Mouse (Mus musculus): ENCODE data around the gene Defb47. TPM values are rescaled to one million over a fixed set of nuclear protein-coding genes. Genes with fewer than 3 reads are reported as not detected.

Defb47 gene
- polyA plus RNA-seq (2015; fragmentation: Illumina TruSeq; extraction: RNeasy Lipid Tissue Mini Kit (QIAGEN cat#74804); ENCODE audit: insufficient read depth, low replicate concordance): not detected

GRCm38 (mm10) chr14:62997777-62998176 is at the start of gene Defb47:
Defb47 (plus strand) TSS chr14:62998077.

GRCm38 (mm10) chr14:62984410-62984809 is 13.5 kb upstream of the Defb47 start, which contains the start of gene Defb48:
Defb48 (minus strand) TSS chr14:62984510.

GRCm38 (mm10) chr14:63011471-63011870 is 13.6 kb downstream of the Defb47 start, which contains the start of gene Defb43:
Defb43 (plus strand) TSS chr14:63011771.

GRCm38 (mm10) chr14:63046691-63047090 is 48.8 kb downstream of the Defb47 start, which contains the start of gene Defb42:
Defb42 (plus strand) TSS chr14:63046991.

GRCm38 (mm10) chr14:63049910-63050370 is 52.1 kb downstream of the Defb47 start, which contains the start of gene Defb30:
Defb30 (minus strand) TSS chr14:63049960.

Other genes with a start within 250 kb of the Defb47 start
- 50.2 TPM for gene Ints6, start 236.9 kb upstream of the Defb47 start, polyA plus RNA-seq (2015; fragmentation: Illumina TruSeq; extraction: RNeasy Lipid Tissue Mini Kit (QIAGEN cat#74804); ENCODE audit: insufficient read depth, low replicate concordance)
- gene Wdfy2, start 160.4 kb upstream of the Defb47 start, polyA plus RNA-seq (2015; fragmentation: Illumina TruSeq; extraction: RNeasy Lipid Tissue Mini Kit (QIAGEN cat#74804); ENCODE audit: insufficient read depth, low replicate concordance): 33.9 TPM
- not detected for gene Defb48, start 13.6 kb upstream of the Defb47 start, polyA plus RNA-seq (2015; fragmentation: Illumina TruSeq; extraction: RNeasy Lipid Tissue Mini Kit (QIAGEN cat#74804); ENCODE audit: insufficient read depth, low replicate concordance)
- not detected for gene Defb43, start 13.7 kb downstream of the Defb47 start, polyA plus RNA-seq (2015; fragmentation: Illumina TruSeq; extraction: RNeasy Lipid Tissue Mini Kit (QIAGEN cat#74804); ENCODE audit: insufficient read depth, low replicate concordance)
- gene Defb42, start 48.9 kb downstream of the Defb47 start, polyA plus RNA-seq (2015; fragmentation: Illumina TruSeq; extraction: RNeasy Lipid Tissue Mini Kit (QIAGEN cat#74804); ENCODE audit: insufficient read depth, low replicate concordance): 5.4 TPM
- not detected for gene Defb30, start 51.9 kb downstream of the Defb47 start, polyA plus RNA-seq (2015; fragmentation: Illumina TruSeq; extraction: RNeasy Lipid Tissue Mini Kit (QIAGEN cat#74804); ENCODE audit: insufficient read depth, low replicate concordance)

All from spleen, adult 10 weeks (tissue).